Mouse (Mus musculus) intestine, embryonic 16.5 days (tissue): ENCODE data around the gene Tmem87a. TPM values are rescaled to one million over a fixed set of nuclear protein-coding genes. Genes with fewer than 3 reads are reported as not detected.
A peak's percentile ranks its signal among the peaks of the same experiment; 100 is the strongest.

ENCODE experiments used
- ATAC-seq: fragments of 200-750 bp; cut with Nextera tagmentation; 2 replicates; pipeline ENCODE4 v1.8.0; 2017; ENCODE audit warnings: moderate TSS enrichment, moderate library complexity
- H3K27ac ChIP-seq: fragments of 300-500 bp; sonication (generic); 2 replicates; pipeline ENCODE4 v1.5.1; 2014; ENCODE audit warnings: mild to moderate bottlenecking, low read length
- H3K27me3 ChIP-seq: fragments of 300-500 bp; sonication (generic); replicated peaks from 2 replicates; pipeline ENCODE4 v1.6.1; 2014; ENCODE audit warnings: low read length, control low read depth, mixed read lengths; ENCODE audit not compliant: control insufficient read depth, insufficient read depth
- H3K36me3 ChIP-seq: fragments of 300-500 bp; sonication (generic); 2 replicates; pipeline ENCODE4 v1.6.1; 2014; ENCODE audit warnings: low read length, control low read depth; ENCODE audit not compliant: control insufficient read depth, insufficient read depth
- H3K4me1 ChIP-seq: fragments of 300-500 bp; sonication (generic); 2 replicates; pipeline ENCODE4 v1.6.1; 2014; ENCODE audit warnings: low read length, control low read depth, mixed read lengths; ENCODE audit not compliant: control insufficient read depth, insufficient read depth
- H3K4me2 ChIP-seq: fragments of 300-500 bp; sonication (generic); 2 replicates; pipeline ENCODE4 v1.6.1; 2014; ENCODE audit warnings: low read depth, low read length, control low read depth
- H3K4me3 ChIP-seq: fragments of 300-500 bp; sonication (generic); 2 replicates; pipeline ENCODE4 v1.5.1; 2014; ENCODE audit warnings: mild to moderate bottlenecking, low read length
- H3K9ac ChIP-seq: fragments of 300-500 bp; sonication (generic); 2 replicates; pipeline ENCODE4 v1.6.1; 2014; ENCODE audit warnings: low read depth, low read length
- H3K9me3 ChIP-seq: fragments of 300-500 bp; sonication (generic); 2 replicates; pipeline ENCODE4 v1.6.1; 2016; ENCODE audit warnings: low read length, control low read depth; ENCODE audit not compliant: control insufficient read depth
- WGBS: fragments of 180-500 bp; shearing (Covaris S2); extraction: QIAGEN DNeasy Blood & Tissue Kit; methylation state at CpG from one replicate; pipeline ENCODE4 v1.1.7; 2014; 5-methylcytosine and 5-hydroxymethylcytosine counted together
- polyA plus RNA-seq: library from polyadenylated mRNA; unstranded; fragments of >200 nt; fragmentation: Nextera tagmentation; extraction: Ambion mirVana; gene quantifications from 2 replicates; pipeline ENCODE4 v1.2.1, GENCODE M21; 2015

The Tmem87a gene
- polyA plus RNA-seq, 1 experiment from 2014 or later = 7.3 TPM

- 92% methylated on average over 3 of the region's 3 CpGs for WGBS
- Histone ChIP-seq H3K36me3 (no peaks in the 10 kb centered on the region), H3K4me3 (no peak overlapping the region), H3K27me3 (no peaks in the 10 kb centered on the region), H3K4me1 (no peaks in the 10 kb centered on the region), H3K27ac (no peak overlapping the region), H3K9ac (no peak overlapping the region), H3K9me3 (no peaks in the 10 kb centered on the region), H3K4me2 (no peak overlapping the region)
- no peak for ATAC-seq
Measured at GRCm38 (mm10) chr2:120411096-120411628, 7.2 kb upstream of the Tmem87a start.

DNA sequence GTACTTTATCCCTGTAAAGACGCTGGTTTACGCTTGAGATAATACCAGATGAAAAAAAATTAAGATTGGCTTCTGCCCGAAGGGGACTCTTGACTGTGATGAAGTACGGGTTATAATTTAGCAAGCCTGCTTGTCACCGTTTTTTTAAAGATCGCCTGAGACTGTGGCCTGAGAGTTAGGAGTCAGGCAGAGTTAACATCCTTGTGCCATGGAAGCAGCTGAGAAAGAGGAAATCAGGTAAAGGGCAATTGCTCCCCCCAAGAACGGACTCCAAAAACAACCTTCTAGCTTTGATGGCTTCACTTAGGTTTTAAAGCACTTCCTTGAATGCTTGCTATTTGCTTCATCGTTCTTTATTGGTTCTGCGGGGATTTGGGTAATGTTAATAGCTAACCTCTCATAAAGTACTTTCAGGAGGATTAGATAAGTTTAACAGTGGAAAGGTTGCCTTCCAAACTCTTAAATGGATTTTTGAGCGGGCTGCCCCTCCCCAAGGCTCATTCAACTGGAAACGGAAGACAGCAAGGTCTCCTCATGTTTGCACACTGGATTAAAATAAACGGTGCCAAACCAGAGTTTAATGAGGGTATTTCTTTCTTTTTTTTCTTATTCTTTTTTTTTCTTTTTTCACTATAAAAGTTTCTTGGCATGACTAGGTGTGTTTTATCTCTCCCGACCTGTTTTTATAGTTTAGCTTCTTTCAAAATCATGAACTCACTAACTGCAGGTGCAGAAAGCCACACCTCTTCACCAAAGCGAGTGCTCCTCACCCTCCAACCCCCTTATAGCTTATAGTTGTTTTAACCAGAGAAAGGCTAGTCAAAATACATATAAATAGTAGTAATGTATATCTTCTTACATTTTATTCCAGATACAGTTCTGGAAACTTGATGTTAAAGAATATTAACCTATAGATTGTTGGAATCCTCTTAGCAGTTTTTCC is 1.2 kb upstream of the Tmem87a start:
- Histone ChIP-seq H3K27ac (peak overlapping the region; percentile 99), H3K4me3 (peak overlapping the region; percentile 95), H3K4me2 (peak overlapping the region; percentile 83), H3K27me3 (no peaks in the 10 kb centered on the region), H3K36me3 (no peaks in the 10 kb centered on the region), H3K4me1 (peaks cover 10% of the 10 kb centered on the region), H3K9me3 (no peaks in the 10 kb centered on the region), H3K9ac (peak overlapping the region; percentile 85)
- 17% methylated on average over 14 of the region's 14 CpGs for WGBS
- peak; percentile 2; the same call in 1 of the 2 replicates for ATAC-seq

GRCm38 (mm10) chr2:120403653-120403985 is 294 bp downstream of the Tmem87a start, which contains the start of gene Ganc:
TSS of gene Ganc (plus strand) at chr2:120403896.
- ATAC-seq = peak; percentile 55
- peak within 1 kb of the TSS; percentile 83 for H3K4me2 ChIP-seq
- H3K27me3 ChIP-seq = no peaks in the 10 kb centered on the region
- no peaks in the 10 kb centered on the region for H3K9me3 ChIP-seq
- H3K36me3 ChIP-seq = no peaks in the 10 kb centered on the region
- H3K4me1 ChIP-seq = peaks cover 10% of the 10 kb centered on the region
- 0% methylated on average over 17 of the region's 17 CpGs for WGBS
- H3K4me3 ChIP-seq = peak within 1 kb of the TSS; percentile 95
- H3K9ac ChIP-seq = peak within 1 kb of the TSS; percentile 85
- H3K27ac ChIP-seq = peak within 1 kb of the TSS; percentile 99

- H3K9me3 ChIP-seq = no peaks in the 10 kb centered on the region
- ATAC-seq = no peak
- no peaks in the 10 kb centered on the region for H3K36me3 ChIP-seq
- H3K27me3 ChIP-seq = no peaks in the 10 kb centered on the region
- peaks cover 10% of the 10 kb centered on the region for H3K4me1 ChIP-seq
- no peak overlapping the region for H3K9ac ChIP-seq
- 0 out of 2 replicates have a peak overlapping the region, but pooled peaks have one; percentile 11 for H3K4me3 ChIP-seq
- H3K4me2 ChIP-seq = peak overlapping the region; percentile 29
- WGBS = 39% methylated on average over 3 of the region's 3 CpGs
- H3K27ac ChIP-seq = no peak overlapping the region
Measured at GRCm38 (mm10) chr2:120402813-120403212, 1.1 kb downstream of the Tmem87a start.

- H3K4me3 ChIP-seq = no peak overlapping the region
- ATAC-seq = no peak
- H3K4me1 ChIP-seq = peaks cover 4% of the 10 kb centered on the region
- no peaks in the 10 kb centered on the region for H3K9me3 ChIP-seq
- 76% methylated on average over 1 of the region's 1 CpGs for WGBS
- no peak overlapping the region for H3K9ac ChIP-seq
- H3K27me3 ChIP-seq = no peaks in the 10 kb centered on the region
- no peak overlapping the region for H3K27ac ChIP-seq
- no peaks in the 10 kb centered on the region; the same call in 1 of the 2 replicates for H3K36me3 ChIP-seq
- no peak overlapping the region for H3K4me2 ChIP-seq
Measured at GRCm38 (mm10) chr2:120397951-120398350, 6.0 kb downstream of the Tmem87a start.

- Histone ChIP-seq H3K4me1 (no peaks in the 10 kb centered on the region), H3K9ac (no peak overlapping the region), H3K36me3 (peaks cover 4% of the 10 kb centered on the region; the same call in 1 of the 2 replicates), H3K27ac (no peak overlapping the region), H3K4me3 (no peak overlapping the region), H3K4me2 (no peak overlapping the region), H3K9me3 (no peaks in the 10 kb centered on the region), H3K27me3 (no peaks in the 10 kb centered on the region)
- no peak for ATAC-seq
Measured at GRCm38 (mm10) chr2:120392406-120392805, 11.5 kb downstream of the Tmem87a start.

- Histone ChIP-seq H3K27me3 (no peaks in the 10 kb centered on the region), H3K9me3 (no peaks in the 10 kb centered on the region), H3K4me3 (no peak overlapping the region), H3K27ac (no peak overlapping the region), H3K9ac (no peak overlapping the region), H3K36me3 (peaks cover 4% of the 10 kb centered on the region; the same call in 1 of the 2 replicates), H3K4me1 (no peaks in the 10 kb centered on the region), H3K4me2 (no peak overlapping the region)
- whole genome bisulfite sequencing = 94% methylated on average over 1 of the region's 1 CpGs
- ATAC-seq = no peak
Measured at GRCm38 (mm10) chr2:120390934-120391333, 13.0 kb downstream of the Tmem87a start.

GRCm38 (mm10) chr2:120389376-120389775 is 14.5 kb downstream of the Tmem87a start:
- no peak overlapping the region for H3K27ac ChIP-seq
- ATAC-seq = no peak
- no peaks in the 10 kb centered on the region for H3K27me3 ChIP-seq
- H3K9ac ChIP-seq = no peak overlapping the region
- no peaks in the 10 kb centered on the region for H3K9me3 ChIP-seq
- H3K4me3 ChIP-seq = no peak overlapping the region
- WGBS = 67% methylated on average over 3 of the region's 3 CpGs
- no peaks in the 10 kb centered on the region for H3K4me1 ChIP-seq
- peaks cover 4% of the 10 kb centered on the region; the same call in 1 of the 2 replicates for H3K36me3 ChIP-seq
- no peak overlapping the region for H3K4me2 ChIP-seq

GRCm38 (mm10) chr2:120387291-120387690 is 16.6 kb downstream of the Tmem87a start:
- Histone ChIP-seq H3K4me1 (no peaks in the 10 kb centered on the region), H3K36me3 (0 out of 2 replicates have a peak, but pooled peaks cover 4% of the 10 kb centered on the region), H3K4me2 (no peak overlapping the region), H3K4me3 (no peak overlapping the region), H3K27ac (no peak overlapping the region), H3K9ac (no peak overlapping the region), H3K27me3 (no peaks in the 10 kb centered on the region), H3K9me3 (no peaks in the 10 kb centered on the region)
- no peak for ATAC-seq
- 93% methylated on average over 1 of the region's 1 CpGs for WGBS
